Mouse (Mus musculus) cerebellum, postnatal 25 days (tissue): ENCODE results near the gene Nudt4.

Experiments
- DNase-seq, 2 experiments: peaks; one replicate each; pipeline ENCODE4 v3.0.0; 2021; ENCODE audit warnings: mixed read lengths in 2 of 2

Nudt4 gene

DNA sequence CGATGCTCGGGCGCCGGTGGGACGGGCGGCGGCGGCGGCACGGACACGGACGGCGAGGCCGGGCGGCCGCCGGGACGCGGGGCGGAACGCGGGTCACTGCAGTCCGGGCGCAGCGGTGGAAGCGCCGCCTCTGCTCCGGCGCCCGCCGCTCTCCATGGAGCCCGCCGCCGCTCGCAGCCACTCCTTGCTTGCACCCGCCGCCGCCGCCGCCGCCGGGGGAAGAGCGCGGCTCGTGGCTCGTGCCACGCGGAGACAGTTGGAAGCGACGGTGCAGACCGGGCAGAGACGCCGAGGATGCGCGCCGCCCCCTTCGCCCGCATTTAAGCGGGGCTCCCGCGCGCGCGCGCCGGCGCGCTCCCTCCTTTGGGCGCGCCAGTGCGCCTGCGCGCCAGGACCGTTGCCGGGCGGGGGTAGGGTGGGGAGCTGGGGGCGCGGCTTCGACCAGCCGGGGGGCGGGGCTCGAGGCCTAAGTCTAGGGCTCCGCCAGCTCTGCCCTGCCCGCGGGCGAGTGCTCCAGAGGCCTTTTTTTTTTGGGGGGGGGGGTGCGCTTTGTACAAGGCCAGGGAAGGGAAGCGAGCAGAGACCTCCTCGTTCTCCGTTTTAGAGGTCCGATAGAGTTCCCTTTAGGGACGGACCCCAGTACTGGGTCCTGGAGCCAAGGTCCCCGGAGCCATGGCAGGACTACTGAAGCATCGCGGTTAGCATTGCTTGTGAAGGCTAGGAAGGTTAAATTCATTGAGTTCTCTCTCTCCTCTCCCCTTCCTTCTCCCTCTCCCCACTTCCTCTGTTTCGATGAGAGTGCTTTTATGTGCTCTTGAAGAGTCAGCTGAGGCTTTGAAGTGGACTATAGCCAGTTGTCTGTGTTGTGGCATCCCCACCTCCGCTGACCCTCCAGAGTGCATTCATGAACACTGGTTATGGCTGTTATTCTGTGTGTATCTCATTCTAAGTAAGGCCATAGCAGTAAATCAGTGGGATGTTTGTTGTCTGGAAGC is at the start of gene Nudt4:
Gene Nudt4 (minus strand): TSS at position 296 of the 995 bp plus-strand sequence.
- peak; percentile 88 to 96 for DNase-seq

DNA sequence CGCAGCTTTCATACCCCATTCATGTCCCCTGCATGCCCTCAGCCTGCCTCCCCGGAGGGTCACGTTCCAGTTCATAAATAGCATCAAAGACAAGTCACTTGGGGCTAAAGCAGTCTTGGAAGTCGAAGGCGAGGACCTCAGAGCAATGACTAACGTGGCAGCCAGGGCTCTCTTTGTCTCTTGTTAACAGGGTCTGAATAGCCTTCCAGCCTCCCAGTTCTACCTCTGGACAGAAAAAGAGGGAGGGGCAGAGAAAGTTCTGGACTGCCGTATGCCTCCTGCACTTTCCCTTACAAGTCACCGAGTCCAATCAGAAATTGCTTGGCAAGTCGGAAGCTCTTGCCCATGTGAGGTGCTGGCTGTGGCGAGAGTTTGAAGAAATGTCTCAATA is 47.4 kb upstream of the Nudt4 start:
- no peak for DNase-seq

DNA sequence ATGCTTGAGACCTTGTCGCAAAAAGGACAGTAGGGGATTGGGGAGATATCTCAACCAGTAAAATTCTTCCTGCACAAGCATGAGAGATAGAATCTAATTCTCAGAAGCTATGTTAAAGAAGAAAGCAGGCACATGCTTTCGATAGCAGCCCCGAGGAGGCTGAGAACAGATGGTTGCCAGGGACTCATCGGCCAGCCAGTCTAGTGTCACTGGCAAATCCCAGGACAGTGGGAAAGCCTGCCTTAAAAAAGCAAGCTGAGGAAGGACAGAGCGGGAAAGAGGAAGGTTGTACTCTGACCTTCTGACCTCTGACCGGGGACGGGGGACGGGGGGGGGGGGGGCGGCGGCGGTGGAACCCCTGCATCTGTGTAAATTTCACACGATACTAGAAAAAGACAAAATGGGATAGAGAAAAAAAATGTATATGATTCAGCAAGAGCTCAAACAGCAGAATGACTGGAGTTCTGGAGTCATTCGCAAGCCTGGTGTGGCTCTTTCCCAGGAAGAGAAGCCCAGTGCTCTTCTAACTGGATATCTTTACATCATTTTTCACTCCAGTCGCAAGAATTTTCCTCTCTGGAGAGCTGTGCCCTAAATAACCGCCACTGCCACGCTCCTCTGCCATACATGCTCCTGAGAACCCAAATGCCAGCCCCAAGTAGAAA is 46.9 kb upstream of the Nudt4 start:
- DNase-seq, result peak in 1 of 2 experiments; percentile 36

DNA sequence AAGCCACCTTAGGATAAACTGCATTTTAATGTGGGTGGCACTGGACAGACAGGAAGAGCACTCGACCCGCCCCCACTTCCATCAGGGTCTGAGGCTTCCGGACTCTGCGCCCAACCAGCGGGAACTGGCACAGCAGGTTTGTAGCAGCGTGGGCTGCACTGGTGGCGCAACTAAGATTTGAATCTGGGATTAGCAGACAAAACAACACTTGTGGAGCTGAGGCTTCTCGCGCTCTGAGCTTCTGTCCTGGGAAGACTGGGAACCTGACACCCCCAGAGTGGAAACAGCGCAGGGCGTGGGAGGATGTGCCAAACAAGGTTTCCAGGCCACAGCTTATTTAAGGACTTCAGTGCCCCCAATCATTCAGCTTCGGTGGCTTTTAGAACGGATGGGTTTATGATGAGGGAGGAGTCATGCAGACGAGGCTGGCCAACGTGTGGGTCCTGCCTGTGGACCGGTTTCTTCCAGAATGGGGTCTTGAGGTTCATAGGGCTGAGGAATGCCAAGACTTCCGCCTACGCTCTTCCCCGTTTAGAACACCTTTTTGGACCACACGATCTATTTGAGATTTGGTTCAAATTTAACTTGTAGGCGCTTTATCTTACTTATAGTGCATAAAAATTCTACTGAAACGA is 41.1 kb upstream of the Nudt4 start:
- DNase-seq, result no peak

DNA sequence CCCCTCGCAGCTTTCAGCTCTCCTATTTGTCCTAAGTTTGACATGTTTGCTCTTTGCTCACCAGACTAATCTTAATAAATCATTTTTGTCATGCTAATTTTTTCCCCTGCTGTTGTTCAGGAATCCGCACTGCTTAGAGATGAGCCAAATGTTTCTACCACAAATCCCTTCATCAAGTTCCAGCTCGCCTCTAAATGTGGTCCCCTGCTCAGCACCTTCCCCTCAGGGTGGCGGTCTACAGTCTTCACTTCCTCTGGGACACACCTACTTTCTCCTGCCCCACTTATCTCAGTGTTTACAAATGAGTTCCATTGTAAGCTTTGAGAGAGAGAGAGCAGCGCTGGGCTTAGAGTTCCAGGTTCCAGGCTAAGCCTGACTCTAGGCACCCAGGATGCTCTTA is 36.6 kb upstream of the Nudt4 start:
- DNase-seq, result no peak

DNA sequence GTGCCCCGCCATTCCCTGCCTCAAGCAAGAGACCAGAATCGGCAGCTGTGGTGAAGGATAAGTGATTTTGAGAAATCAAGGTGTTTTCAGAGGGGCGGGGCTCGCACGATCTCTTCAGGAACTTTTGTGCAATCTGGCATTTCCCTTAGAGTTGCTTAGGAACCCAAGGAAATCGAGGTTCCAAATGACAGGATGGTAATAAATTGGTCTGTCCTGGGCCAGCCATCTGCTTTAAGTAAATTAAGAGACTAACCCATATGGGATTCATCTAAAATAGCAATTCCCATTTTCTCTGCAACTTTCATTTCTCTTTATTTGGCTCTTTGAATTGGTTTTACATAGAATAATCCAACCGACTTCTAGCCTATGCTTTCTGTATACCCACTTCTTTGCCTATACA is 35.8 kb upstream of the Nudt4 start:
- DNase-seq, result no peak

DNA sequence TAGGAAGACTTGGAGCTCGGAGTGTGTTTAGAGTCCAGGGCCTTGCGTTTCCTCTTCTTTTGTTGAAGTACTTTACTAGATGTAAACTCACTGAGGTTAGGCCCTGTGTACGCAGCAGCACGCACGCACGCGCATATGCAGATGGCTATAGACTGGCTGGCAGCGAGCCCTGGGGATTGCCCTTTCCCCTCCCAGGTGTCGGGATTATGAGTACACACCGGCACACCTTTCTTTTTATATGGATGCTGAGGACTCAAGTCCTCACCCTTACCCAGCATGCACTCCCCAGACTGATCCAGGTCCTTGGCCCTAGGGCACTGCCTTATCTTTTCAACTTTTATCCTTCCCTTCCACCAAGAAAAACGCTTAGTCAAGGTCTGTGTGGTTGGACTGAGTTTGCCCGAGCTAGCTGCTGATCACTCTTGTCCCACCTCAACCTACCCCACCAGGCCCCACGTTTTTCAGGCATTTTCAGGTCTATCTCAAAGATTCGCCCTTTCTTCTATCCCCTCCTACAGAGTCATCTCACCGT is 34.2 kb upstream of the Nudt4 start:
- DNase-seq, result no peak

DNA sequence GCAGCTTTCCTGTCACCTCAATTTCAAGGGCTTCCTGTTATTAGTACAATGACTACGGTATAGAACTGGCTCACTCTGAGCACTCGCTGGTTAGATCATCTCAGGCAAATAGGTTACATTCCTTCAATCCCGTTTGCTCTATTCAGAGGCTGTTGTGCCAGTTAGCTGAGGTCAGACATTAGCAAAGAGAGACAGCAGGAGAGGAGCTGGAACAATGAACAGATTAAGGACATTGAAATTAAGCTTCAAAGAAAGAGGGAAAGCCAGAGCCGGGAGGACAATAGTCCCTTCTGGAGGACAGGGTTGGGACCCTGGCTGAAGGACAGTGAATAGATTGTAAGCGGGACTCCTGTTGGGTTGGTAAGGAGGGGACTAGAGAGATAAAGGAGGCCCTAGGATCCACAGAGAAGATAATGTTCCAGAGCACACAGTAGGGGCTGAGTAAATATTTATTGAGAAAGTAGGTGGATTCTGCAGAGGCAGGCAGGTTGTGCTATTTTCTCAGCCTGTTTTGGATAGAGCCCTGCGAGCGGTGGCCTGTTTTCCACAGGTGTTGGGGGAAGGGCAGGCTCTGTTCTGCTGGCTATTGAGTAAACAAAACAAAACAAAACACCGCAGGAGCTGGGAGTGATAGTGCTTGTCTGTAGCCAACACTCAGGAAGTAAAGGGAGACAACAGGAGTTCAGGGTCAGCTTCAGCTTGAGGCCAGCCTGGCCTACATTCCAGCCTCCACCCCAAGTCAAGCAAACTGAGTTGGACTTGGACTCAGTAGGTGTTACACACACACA is 32.1 kb upstream of the Nudt4 start:
- no peak for DNase-seq

DNA sequence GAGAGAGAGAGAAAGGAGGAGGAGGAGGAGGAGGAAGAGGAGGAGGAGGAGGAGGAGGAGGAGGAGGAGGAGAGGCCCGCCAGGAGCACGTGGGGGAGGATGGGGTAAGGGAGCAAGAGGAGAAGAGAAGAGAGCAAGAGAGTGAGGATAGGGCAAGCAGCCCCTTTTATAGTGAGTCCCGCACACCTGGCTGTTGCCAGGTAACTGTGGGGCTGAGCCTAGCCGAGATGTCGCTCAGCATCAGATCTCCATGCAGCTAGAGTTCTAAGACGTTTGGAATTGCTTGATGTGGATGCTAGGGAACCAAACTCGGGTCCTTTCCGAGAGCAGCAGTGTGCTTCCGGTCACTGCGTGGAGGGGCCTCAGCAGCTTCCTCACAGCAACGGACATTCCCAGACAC is 30.5 kb upstream of the Nudt4 start:
- DNase-seq, result no peak

DNA sequence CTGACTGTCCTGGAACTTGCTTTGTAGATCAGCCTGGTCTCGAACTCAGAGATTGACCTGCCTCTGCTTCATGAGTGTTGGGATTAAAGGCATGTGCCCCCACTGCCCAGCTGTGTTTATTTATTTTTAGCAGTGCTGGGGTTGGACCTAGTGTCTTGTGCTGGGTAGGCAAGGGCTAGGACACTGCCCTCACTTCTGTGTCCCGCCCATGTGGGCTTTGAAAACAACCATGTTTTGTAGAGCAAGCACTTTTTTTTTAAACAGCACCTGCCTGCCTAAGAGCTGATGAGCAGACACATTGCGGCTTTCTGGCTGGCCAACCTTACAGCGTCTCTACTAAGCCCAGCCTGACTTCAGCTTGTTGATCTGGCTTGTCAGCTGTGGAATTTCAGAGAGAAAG is 27.3 kb upstream of the Nudt4 start:
- DNase-seq, result no peak

DNA sequence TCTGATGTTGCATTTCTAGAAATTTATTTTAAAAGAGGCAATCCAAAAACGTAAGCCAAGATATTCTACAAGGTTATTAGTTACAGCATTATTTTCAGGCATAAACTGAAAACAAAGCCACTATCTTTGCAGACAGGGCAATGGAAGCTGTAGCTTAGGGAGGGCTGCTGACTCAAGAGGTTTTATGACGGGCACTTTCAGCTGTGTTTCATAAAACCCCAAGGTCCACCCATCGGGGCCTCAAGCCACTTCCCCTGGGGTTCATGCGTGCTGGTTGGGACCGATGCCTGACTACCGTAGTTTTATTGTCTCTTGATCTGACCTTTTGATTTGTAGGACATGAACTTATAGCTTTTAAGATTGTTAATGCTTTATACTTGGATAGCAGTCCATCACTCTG is 26.2 kb upstream of the Nudt4 start:
- DNase-seq, result no peak

DNA sequence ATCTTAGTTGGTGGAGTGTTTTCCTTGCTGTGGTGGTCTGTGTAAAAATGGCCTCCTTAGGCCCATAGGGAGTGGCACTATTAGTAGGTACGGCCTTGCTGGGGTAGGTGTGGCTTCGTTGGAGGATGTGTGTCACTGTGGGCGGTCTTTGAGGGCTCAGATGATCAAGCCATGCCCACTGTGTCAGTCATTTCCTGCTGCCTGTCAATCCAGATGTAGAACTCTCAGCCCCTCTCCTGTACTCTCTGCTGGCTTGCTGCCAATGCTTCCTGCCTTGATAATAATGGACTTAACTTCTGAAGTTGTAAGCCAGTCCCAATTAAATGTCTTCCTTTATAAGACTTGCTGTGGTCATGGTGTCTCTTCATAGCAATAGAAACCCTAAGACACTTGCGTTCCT is 25.2 kb upstream of the Nudt4 start:
- no peak for DNase-seq

DNA sequence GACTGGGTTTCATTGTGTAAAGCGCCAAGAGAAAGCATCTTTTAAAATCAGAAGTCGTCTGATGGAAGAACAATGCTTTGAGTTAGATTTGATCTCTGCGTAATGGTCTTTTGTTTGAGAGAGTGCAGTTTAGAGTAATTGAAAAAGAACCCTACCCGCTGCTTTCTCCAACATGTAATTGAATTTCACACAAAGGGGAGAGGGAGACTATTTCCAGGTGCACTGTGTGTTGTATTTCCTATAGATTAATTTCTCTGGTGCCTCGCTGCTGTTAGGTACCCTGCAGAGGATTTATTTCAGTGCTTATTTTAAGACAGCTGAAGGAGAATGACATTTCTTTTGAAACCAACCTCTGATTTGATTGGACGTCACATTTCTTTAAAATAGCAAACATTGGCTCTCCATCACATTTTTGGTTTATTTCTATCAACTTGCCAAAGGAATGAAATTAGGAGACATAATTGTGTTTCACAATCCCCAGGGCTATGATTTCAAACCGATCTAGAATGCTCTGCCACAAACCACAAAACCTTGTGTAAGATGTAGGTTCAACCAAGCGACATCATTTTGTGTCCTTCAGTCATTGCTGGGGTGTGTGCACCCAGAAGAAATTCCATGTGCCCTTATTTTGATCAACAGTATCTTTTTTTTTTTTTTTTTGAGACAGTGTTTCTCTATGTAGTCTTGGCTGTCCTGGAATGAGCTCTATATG is 23.7 kb upstream of the Nudt4 start:
- no peak for DNase-seq

DNA sequence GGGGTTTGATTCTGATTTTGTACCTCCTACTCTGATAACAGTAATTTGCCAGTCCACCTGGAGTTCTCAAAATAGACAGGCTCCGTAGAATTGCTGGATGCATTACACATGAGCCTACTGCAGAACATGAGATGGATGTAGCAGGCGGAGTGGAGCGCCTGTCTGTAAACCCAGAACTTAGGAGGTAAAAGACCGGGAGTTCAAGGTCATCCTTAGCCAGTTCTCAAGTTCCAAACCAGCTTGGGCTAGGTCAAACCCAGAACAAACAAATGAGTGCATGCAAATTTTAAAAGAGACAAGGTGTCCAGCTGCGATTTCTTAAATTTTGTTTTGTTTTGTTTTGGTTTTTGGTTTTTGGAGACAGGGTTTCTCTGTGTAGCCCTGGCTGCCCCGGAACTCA is 21.6 kb upstream of the Nudt4 start:
- DNase-seq, result no peak

DNA sequence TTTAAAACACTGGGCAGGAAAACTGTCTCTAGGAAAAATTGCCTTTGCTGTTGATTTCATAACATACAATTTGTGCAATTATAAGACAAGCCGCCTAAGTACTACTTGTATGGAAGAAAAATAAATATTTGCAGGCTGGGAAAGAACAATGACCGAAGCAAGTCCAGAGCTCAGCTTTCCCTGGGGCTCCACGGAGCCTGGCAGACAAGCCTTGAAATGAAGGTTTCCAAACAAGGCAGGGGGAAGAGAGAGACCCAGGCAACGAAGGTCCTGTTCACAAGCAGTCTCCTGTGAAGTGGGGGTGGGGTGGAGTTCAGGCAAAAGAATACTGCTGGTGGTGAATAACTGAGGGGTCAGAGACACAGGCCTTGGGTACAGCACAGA is 13.6 kb upstream of the Nudt4 start:
- DNase-seq, result no peak

DNA sequence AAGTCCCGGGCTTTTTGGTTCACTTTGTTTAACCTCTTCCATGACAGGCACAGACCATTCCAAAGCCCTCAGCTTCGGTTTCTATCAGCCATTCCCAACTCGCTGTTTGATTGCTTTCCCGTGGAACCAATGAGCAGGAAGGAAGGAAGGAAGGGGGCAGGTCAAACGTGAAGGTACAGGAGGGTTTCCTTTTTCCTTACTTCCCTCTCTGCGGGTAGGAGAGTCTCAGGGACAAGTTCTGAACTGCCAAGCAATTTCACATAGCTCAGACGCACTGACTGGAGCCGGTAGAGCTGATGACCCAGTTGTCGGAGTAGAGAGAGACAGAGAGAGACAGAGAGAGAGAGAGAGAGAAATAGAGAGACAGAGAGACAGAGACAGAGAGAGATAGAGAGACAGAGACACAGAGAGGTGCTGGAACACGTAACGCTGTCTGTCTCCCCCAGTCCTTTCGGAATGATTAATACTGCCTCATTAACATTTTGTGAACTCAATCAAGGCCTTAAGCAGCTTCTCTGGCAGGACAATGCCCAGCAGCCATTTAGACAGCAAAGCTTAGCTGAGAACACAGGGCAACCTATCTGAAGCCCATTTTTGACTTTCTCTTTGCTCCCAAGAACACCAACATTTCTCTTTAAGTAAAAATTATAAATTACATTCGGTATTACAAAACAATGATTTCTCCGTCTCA is 13.1 kb upstream of the Nudt4 start:
- no peak for DNase-seq

DNA sequence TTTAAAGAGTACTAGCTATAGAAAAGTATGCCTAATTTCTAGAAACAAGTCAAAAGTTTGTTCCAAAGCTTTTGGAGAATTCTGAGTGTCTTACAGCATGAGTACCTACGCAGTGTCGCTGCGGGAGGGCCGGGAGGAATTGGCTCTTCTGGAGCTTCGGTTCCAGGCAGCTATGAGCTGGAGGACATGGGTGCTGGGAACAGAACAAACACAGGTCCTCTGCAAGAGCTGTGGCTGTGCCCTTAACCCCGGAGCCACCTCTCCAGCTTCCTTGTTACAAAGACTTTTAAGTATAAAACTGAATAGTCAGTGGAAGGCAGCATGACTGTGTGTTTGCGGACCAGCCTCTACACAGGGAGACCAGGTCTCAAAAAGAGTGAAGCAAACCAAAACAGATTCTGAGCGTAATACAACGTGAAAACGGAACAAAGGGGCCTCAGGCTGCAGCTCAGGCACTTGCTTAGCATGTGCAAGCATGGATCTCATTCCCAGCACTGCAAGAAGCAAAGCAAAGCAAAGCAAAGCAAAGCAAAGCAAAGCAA is 12.0 kb upstream of the Nudt4 start:
- no peak for DNase-seq

DNA sequence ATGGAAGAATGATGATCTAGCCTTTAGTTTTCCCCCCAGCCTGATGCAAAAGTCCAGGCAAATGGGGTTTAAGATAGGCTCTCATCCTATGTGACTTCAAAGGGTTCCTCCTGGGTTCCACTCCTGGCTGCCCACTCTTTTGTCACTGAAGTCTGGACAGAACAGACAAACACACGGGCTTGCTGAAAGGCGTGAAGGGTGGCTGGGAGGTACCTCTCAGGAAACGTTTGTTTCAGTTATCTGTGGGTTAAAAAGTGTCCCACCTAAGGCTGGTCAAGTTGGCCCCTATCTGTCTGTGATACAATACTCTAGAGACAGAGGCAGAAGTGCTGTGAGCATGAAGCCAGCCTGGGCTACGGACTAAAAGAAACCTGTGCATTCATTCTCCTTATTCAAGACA is 11.0 kb upstream of the Nudt4 start:
- DNase-seq, result no peak

DNA sequence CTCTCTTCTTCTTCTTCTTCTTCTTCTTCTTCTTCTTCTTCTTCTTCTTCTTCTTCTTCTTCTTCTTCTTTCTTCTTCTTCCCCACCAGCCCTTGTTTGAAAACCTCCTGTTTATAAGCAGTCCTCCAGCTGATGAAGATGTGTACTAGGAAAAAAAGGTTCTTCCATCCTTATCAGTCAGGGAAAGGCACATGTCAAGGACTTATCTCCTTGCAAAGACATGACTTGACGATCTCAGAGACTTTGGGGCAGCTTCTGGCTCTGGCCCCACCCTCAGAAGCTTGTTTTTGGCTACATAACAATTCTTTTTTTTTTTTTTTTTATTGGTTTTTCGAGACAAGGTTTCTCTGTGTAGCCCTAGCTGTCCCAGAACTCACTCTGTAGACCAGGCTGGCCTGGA is 5.5 kb upstream of the Nudt4 start:
- DNase-seq, result no peak

DNA sequence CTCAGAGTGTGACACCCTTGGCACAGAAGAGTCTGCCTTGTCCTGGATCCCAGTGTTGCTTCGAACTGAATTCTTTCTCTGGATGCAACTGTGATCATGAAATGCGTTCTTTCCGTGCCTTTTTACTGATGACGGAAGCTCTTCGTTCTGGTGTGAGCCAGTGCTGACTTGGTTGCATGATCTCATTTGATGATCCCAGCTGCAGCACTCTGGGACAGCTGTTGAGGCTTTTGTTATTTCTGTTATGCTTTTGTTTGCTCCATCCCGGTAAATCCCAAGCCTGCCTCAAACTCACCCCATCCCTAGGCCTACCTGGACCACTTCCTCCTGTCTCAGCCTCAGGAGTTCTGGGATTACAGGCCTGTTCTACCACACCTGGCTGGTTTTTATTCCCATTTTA is 4.1 kb upstream of the Nudt4 start:
- DNase-seq, result no peak

DNA sequence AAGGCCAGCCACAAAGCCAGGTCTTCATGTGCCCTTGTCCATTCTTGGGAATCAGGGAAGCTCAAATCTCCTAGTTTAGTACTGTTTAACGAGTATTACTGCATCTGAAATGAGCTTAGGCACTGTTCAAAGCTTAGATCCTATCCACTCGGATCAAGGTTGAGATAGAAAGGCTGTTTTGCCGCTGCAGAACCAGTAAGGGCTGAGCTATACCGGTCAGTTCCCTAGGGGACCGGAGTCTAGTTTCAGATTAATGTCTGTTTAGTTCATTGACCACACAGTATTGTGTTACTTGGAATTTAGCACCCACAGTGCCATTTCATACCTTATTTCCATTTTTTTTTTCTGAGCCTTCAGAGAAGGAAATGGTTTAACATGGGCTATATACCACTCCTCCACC is 3.6 kb upstream of the Nudt4 start:
- DNase-seq, result no peak
